Mouse (Mus musculus): ENCODE data around the gene Rcor2. TPM values are rescaled to one million over a fixed set of nuclear protein-coding genes. Genes with fewer than 3 reads are reported as not detected.

Gene Rcor2
- polyA plus RNA-seq, 1 experiment from 2014 or later, result 9.7 TPM

DNA sequence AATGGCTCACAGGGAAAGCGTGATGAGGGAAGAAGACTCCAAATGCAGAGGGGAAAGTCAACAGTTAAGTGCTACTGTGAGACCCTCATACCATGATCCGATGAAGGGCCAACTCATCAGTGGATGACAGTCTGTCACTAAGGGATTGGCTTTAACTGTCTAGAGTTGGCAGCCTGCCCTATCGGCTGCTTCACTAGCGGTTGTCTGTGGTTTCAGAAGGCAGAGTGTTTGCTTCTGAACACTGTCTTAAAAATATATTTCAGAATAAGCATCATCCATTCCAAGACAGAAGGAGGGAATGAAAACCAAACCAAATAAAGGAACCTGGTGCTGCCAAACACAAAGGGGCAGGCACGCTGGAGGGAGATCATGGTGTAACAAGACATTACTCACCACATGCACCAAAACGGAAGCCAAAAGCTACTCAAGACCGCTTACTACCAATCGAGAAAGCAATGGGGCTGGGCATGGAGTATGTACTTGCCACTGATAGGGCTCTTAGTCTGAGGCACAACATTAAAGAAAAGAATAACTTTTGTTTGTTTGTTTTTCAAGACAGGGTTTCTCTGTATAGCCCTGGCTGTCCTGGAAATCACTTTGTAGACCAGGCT is 48.0 kb downstream of the Rcor2 start:
- Histone ChIP-seq H3K27me3 (no peaks in the 10 kb centered on the region), H3K4me2 (no peak overlapping the region), H3K27ac (no peak overlapping the region; the same call in 1 of the 2 replicates), H3K4me1 (peaks cover 40% of the 10 kb centered on the region), H3K9ac (no peak overlapping the region), H3K36me3 (no peaks in the 10 kb centered on the region), H3K9me3 (no peaks in the 10 kb centered on the region), H3K4me3 (no peak overlapping the region)
- no peak for ATAC-seq (ENCODE audit: borderline replicate concordance, extremely low read depth, low FRiP score, low TSS enrichment)
- WGBS, result 52% methylated on average over 8 of the region's 8 CpGs

DNA sequence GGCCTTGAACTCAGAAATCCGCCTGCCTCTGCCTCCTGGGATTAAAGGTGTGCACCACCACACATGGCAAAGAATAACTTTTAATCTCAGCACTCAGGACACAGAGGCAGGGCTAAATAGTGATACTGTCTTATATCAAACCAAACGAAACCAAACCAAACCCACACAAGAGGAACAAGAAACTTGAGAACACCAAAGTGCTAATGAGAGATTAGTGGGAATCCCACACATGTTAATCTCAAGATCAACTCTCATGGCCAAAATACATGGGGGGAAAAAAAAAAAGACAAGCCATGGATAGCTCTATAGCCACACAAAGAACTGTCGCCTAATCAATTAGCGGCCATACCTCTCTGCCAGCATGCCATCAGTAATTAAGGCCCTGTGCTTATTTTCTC is 48.5 kb downstream of the Rcor2 start:
- Histone ChIP-seq H3K4me3 (no peak overlapping the region), H3K4me1 (peaks cover 36% of the 10 kb centered on the region)
- WGBS, result 86% methylated on average over 4 of the region's 4 CpGs

DNA sequence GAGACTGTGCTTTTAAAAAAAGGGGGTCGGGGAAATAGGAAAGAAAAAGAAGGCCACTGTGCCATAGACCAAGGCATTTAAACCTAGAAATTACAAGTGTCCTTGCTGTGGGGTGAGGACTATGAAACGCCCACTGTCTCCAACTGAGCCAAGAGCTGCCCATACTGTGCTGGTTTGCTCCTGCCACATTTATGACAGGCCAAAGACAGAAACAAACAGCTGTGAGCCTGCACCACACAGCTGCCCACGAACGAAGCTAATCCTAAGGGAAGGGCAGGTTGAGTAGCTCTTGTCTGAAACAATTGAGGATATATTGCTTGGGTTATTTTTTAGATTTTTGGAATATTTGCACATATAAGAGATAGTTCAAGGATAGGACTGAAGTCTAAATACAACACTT is 49.7 kb downstream of the Rcor2 start:
- WGBS, result 70% methylated on average over 4 of the region's 4 CpGs

More for the DNA sequence above, 48.5 kb downstream of the Rcor2 start:
- H3K4me2 ChIP-seq, result no peak overlapping the region
- H3K27ac ChIP-seq, result no peak overlapping the region
- H3K36me3 ChIP-seq, result no peaks in the 10 kb centered on the region
- no peak overlapping the region for H3K9ac ChIP-seq
- no peak for ATAC-seq (ENCODE audit: borderline replicate concordance, extremely low read depth, low FRiP score, low TSS enrichment)
- H3K27me3 ChIP-seq, result no peaks in the 10 kb centered on the region
- no peaks in the 10 kb centered on the region for H3K9me3 ChIP-seq

DNA sequence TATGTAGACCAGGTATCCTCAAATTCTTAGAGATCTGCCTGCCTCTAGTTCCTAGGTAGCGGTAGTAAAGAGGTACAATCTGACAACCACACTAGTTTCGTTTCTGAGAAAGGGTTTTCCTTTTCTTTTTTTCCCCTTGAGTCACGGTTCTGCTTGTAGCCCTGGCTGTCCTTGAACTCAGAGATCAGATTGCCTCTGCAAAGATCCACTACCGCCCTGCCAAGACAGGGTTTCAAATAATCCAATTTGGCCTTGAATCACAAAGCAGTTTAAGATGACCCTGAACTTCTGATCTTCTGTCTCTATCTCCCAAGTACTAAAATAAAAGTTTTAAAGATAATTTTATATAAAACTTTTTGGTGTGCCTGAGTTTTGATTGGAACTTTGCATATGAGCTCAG is 50.6 kb downstream of the Rcor2 start:
- WGBS, result 84% methylated on average over 4 of the region's 4 CpGs
- Histone ChIP-seq H3K4me3 (no peak overlapping the region), H3K4me1 (peaks cover 20% of the 10 kb centered on the region), H3K36me3 (no peaks in the 10 kb centered on the region), H3K4me2 (no peak overlapping the region), H3K27me3 (no peaks in the 10 kb centered on the region), H3K27ac (no peak overlapping the region), H3K9ac (no peak overlapping the region), H3K9me3 (no peaks in the 10 kb centered on the region)
- no peak for ATAC-seq (ENCODE audit: borderline replicate concordance, extremely low read depth, low FRiP score, low TSS enrichment)

More for the DNA sequence above, 49.7 kb downstream of the Rcor2 start:
- Histone ChIP-seq H3K9me3 (no peaks in the 10 kb centered on the region), H3K4me2 (no peak overlapping the region), H3K27ac (no peak overlapping the region), H3K9ac (no peak overlapping the region), H3K4me3 (no peak overlapping the region), H3K27me3 (no peaks in the 10 kb centered on the region), H3K4me1 (peaks cover 25% of the 10 kb centered on the region), H3K36me3 (no peaks in the 10 kb centered on the region)
- no peak for ATAC-seq (ENCODE audit: borderline replicate concordance, extremely low read depth, low FRiP score, low TSS enrichment)

DNA sequence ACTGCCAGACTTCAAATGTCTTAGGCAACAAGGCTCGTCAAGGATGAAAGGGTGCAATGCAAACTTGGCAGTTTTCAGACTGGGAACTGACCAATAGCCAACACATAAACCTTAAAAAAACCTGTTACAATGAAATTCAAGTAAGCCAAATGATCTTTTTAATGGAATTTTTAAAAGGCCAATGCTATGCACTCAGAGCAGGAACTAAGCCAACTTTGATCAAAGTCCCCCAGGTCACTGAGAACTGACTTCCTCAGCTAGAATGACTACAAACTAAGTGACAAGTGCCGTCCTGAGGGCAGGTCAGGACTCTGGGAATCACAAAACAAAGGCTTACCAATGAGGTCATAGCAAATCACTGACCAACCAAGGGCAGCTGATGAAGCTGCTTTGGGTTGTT is 53.1 kb downstream of the Rcor2 start:
- Histone ChIP-seq H3K27me3 (no peaks in the 10 kb centered on the region), H3K9me3 (no peaks in the 10 kb centered on the region), H3K4me2 (no peak overlapping the region), H3K36me3 (no peaks in the 10 kb centered on the region), H3K4me1 (peaks cover 16% of the 10 kb centered on the region; the same call in 1 of the 2 replicates), H3K27ac (no peak overlapping the region), H3K4me3 (no peak overlapping the region), H3K9ac (no peak overlapping the region)
- 49% methylated on average over 2 of the region's 2 CpGs for WGBS
- no peak for ATAC-seq (ENCODE audit: borderline replicate concordance, extremely low read depth, low FRiP score, low TSS enrichment)

DNA sequence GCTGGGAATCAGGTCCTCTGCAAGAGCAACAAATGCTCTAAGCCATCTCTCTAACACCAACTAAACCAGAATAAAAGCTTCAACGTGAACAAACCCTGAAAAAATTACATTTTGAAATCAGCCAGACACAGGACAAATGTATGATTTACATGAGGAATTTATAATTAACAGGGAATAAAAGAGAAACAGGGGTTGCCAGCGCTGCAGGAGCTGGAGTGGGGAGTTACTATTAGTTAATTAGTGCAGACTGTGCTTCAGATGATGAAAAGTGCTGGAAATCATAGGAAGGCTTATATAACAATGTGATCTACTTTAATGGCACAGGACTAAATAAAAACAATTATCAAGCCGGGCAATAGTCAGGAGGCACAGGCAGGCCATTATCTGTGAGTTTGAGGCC is 54.3 kb downstream of the Rcor2 start:
- H3K36me3 ChIP-seq, result no peaks in the 10 kb centered on the region
- no peak overlapping the region for H3K4me3 ChIP-seq
- no peaks in the 10 kb centered on the region for H3K27me3 ChIP-seq
- H3K4me2 ChIP-seq, result no peak overlapping the region
- WGBS, result 86% methylated on average over 3 of the region's 3 CpGs
- no peak overlapping the region for H3K9ac ChIP-seq
- no peaks in the 10 kb centered on the region for H3K9me3 ChIP-seq
- ATAC-seq (ENCODE audit: borderline replicate concordance, extremely low read depth, low FRiP score, low TSS enrichment), result no peak
- H3K27ac ChIP-seq, result no peak overlapping the region
- H3K4me1 ChIP-seq, result peaks cover 9% of the 10 kb centered on the region; the same call in 1 of the 2 replicates

Other genes starting within 250 kb of the Rcor2 start
- 9.5 and 13.5 TPM in 2 replicates for gene Fermt3, start 247.9 kb upstream of the Rcor2 start, polyA plus RNA-seq (2015; fragmentation: Nextera tagmentation; extraction: Ambion mirVana)
- 244 and 249 TPM in 2 replicates for gene Stip1, start 227.4 kb upstream of the Rcor2 start, polyA plus RNA-seq (2015; fragmentation: Nextera tagmentation; extraction: Ambion mirVana)
- gene Macrod1, start 210.5 kb upstream of the Rcor2 start, polyA plus RNA-seq (2015; fragmentation: Nextera tagmentation; extraction: Ambion mirVana), result 14.2 and 14.3 TPM in 2 replicates
- gene Flrt1, start 161.6 kb upstream of the Rcor2 start, polyA plus RNA-seq (2015; fragmentation: Nextera tagmentation; extraction: Ambion mirVana), result 0.91 and 1.4 TPM in 2 replicates
- gene Otub1, start 61.0 kb upstream of the Rcor2 start, polyA plus RNA-seq (2015; fragmentation: Nextera tagmentation; extraction: Ambion mirVana), result 188 and 194 TPM in 2 replicates
- gene Cox8a, start 49.7 kb upstream of the Rcor2 start, polyA plus RNA-seq (2015; fragmentation: Nextera tagmentation; extraction: Ambion mirVana), result 793 and 848 TPM in 2 replicates
- gene Naa40, start 26.1 kb upstream of the Rcor2 start, polyA plus RNA-seq (2015; fragmentation: Nextera tagmentation; extraction: Ambion mirVana), result 55.1 and 61.5 TPM in 2 replicates
- gene Mark2, start 74.5 kb downstream of the Rcor2 start, polyA plus RNA-seq (2015; fragmentation: Nextera tagmentation; extraction: Ambion mirVana), result 42.9 and 49.0 TPM in 2 replicates
- 27.9 and 28.3 TPM in 2 replicates for gene Spindoc, start 115.7 kb downstream of the Rcor2 start, polyA plus RNA-seq (2015; fragmentation: Nextera tagmentation; extraction: Ambion mirVana)
- 6.2 and 6.8 TPM in 2 replicates for gene 2700081O15Rik, start 150.3 kb downstream of the Rcor2 start, polyA plus RNA-seq (2015; fragmentation: Nextera tagmentation; extraction: Ambion mirVana)
- gene Rtn3, start 216.0 kb downstream of the Rcor2 start, polyA plus RNA-seq (2015; fragmentation: Nextera tagmentation; extraction: Ambion mirVana), result 132 and 138 TPM in 2 replicates
- gene Atl3, start 226.7 kb downstream of the Rcor2 start, polyA plus RNA-seq (2015; fragmentation: Nextera tagmentation; extraction: Ambion mirVana), result 19.7 and 21.2 TPM in 2 replicates